Mouse (Mus musculus) left cerebral cortex, adult 6 months (tissue): Measurements from ENCODE around the gene Spcs3. TPM values are rescaled to one million over a fixed set of nuclear protein-coding genes. Genes with fewer than 3 reads are reported as not detected.

Experiments
- long read RNA-seq, 2 experiments: library from polyadenylated mRNA; unstranded; transcript quantifications; one replicate each; pipeline ENCODE4 v2.0.0; 2019 to 2020
- polyA plus RNA-seq: library from polyadenylated mRNA; unstranded; fragments of <200 nt; fragmentation: Nextera tagmentation; gene quantifications from 2 replicates; pipeline ENCODE4 v1.2.3, GENCODE M21; 2021

Gene Spcs3
- polyA plus RNA-seq = 49.5 and 61.2 TPM in 2 replicates
- long read RNA-seq, experiment 1, transcript Spcs3-201 (5 exons, 3,466 nt) = major isoform, 710 of 777 reads
- long read RNA-seq, experiment 1, partial matches to known transcripts = 39 of 777 reads
- long read RNA-seq, experiment 1, other reads (novel, unspliced or antisense) = 28 of 777 reads
- long read RNA-seq, experiment 2, transcript Spcs3-201 (5 exons, 3,466 nt) = major isoform, 59 of 99 reads
- long read RNA-seq, experiment 2, partial matches to known transcripts = 1 of 99 reads
- long read RNA-seq, experiment 2, other reads (novel, unspliced or antisense) = 39 of 99 reads

GRCm38 (mm10) chr8:54529382-54530296 lies at the start of gene Spcs3, which contains the start of gene Asb5:
Gene Spcs3, minus strand, starts transcription at chr8:54529998.
Gene Asb5, plus strand, starts transcription at chr8:54529580.

Other genes starting within 250 kb of the Spcs3 start
- 0.21 and 3.0 TPM in 2 replicates for gene Asb5, start 418 bp downstream of the Spcs3 start, polyA plus RNA-seq
- 0.10 TPM in 1 of 2 replicates, not detected in the other for gene Spata4, start 70.8 kb upstream of the Spcs3 start, polyA plus RNA-seq